Mouse (Mus musculus) hindbrain, embryonic 12.5 days (tissue): ENCODE results near the gene Rnf4. TPM values are rescaled to one million over a fixed set of nuclear protein-coding genes. Genes with fewer than 3 reads are reported as not detected.
A peak's percentile ranks its signal among the peaks of the same experiment; 100 is the strongest.

ENCODE experiments used
- ATAC-seq: fragments of 200-750 bp; cut with Nextera tagmentation; 2 replicates; pipeline ENCODE4 v1.8.0; 2017; ENCODE audit warnings: moderate TSS enrichment; ENCODE audit not compliant: low FRiP score
- H3K27ac ChIP-seq: fragments of 300-500 bp; sonication (generic); 2 replicates; pipeline ENCODE4 v1.5.1; 2016; ENCODE audit warnings: mild to moderate bottlenecking
- H3K27me3 ChIP-seq: fragments of 300-500 bp; sonication (generic); 2 replicates; pipeline ENCODE4 v1.6.1; 2016; ENCODE audit warnings: mild to moderate bottlenecking
- H3K36me3 ChIP-seq: fragments of 300-500 bp; sonication (generic); 2 replicates; pipeline ENCODE4 v1.6.1; 2016; ENCODE audit warnings: mild to moderate bottlenecking
- H3K4me1 ChIP-seq: fragments of 300-500 bp; sonication (generic); 2 replicates; pipeline ENCODE4 v1.6.1; 2016
- H3K4me2 ChIP-seq: fragments of 300-500 bp; sonication (generic); replicated peaks from 2 replicates; pipeline ENCODE4 v1.6.1; 2016; ENCODE audit warnings: mild to moderate bottlenecking
- H3K4me3 ChIP-seq: fragments of 300-500 bp; sonication (generic); 2 replicates; pipeline ENCODE4 v1.5.1; 2016; ENCODE audit warnings: mild to moderate bottlenecking
- H3K9ac ChIP-seq: fragments of 300-500 bp; sonication (generic); 2 replicates; pipeline ENCODE4 v1.6.1; 2016; ENCODE audit warnings: mild to moderate bottlenecking, moderate library complexity
- H3K9me3 ChIP-seq: fragments of 300-500 bp; sonication (generic); replicated peaks from 2 replicates; pipeline ENCODE4 v1.6.1; 2016; ENCODE audit warnings: mild to moderate bottlenecking
- WGBS: fragments of 180-500 bp; shearing (Covaris S2); methylation state at CpG from one replicate; pipeline ENCODE4 v1.1.7; 2016; 5-methylcytosine and 5-hydroxymethylcytosine counted together
- polyA plus RNA-seq: library from polyadenylated mRNA; unstranded; fragments of >200 nt; fragmentation: Nextera tagmentation; extraction: Ambion mirVana; gene quantifications from 2 replicates; pipeline ENCODE4 v1.2.1, GENCODE M21; 2016

Rnf4 gene
- polyA plus RNA-seq = 158 and 159 TPM in 2 replicates

DNA sequence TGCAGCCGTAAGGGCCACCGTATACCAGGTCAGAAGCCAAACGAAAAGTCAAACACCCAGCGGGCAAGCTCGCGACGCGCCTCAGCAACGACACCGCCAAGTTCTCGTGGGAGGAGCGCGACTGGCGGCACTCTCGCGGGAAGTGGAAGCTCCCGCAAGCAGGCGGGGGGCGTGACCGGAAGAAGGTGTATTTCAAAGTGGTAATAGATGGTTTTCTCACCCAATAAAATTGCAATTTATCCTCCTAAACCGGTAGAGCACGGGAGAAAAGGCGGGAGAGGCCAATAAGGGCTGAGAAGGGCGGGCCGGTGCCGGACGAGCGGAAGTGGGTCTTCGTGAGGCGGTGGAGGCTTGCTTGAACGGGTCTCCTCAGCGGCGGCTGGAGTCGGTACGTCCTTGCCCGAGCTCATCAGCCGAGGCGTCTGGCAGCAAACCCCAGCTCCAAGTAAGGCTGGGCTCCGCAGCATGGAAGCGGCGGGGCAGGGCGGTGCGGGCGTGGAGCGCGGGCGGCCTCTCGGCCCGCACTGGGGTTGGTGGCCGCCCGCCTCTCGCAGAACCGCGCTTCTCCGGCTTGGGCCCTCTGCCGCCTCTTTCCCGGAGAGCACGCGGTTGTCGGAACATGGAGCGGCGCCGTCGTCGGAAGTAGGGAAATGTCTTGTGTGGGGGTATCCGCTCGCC is at the start of gene Rnf4:
TSS of gene Rnf4 (plus strand) at position 193 of the 678 bp plus-strand sequence.
- peak within 1 kb of the TSS; percentile 85 for H3K4me2 ChIP-seq
- under 1% methylated on average over 66 of the region's 67 CpGs for WGBS
- no peaks in the 10 kb centered on the region for H3K36me3 ChIP-seq
- no peaks in the 10 kb centered on the region for H3K27me3 ChIP-seq
- peak within 1 kb of the TSS; percentile 96 for H3K9ac ChIP-seq
- peak; percentile 98 for ATAC-seq
- H3K4me3 ChIP-seq = peak within 1 kb of the TSS; percentile 97
- peak within 1 kb of the TSS; percentile 90 for H3K27ac ChIP-seq
- peaks cover 20% of the 10 kb centered on the region for H3K4me1 ChIP-seq
- H3K9me3 ChIP-seq = no peaks in the 10 kb centered on the region

DNA sequence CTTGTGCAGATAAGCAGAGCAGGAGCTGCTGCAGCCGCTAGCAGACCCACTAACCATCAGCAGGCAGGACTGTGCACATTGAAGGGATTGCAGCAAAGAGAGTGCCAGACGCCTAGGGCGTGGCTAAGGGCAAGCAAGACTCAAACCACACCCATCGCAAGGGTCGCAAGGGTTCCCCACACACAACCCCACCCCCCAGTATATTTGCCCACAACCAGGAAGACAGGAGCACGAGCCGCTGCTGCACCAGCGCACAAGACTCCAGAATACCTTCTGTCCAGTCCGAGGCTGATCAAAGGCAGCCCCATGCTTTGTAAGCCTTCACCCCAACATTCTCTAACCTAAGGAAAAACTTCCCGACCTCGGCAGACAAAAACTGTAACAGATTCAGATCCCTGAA is 49.6 kb upstream of the Rnf4 start:
- Histone ChIP-seq H3K4me1 (peaks cover 21% of the 10 kb centered on the region), H3K27me3 (peaks cover 61% of the 10 kb centered on the region), H3K4me2 (peak overlapping the region; percentile 95), H3K9ac (no peak overlapping the region), H3K36me3 (no peaks in the 10 kb centered on the region), H3K4me3 (peak overlapping the region; percentile 80), H3K27ac (no peak overlapping the region), H3K9me3 (no peaks in the 10 kb centered on the region)
- WGBS = 0% methylated on average over 11 of the region's 11 CpGs
- ATAC-seq = no peak

DNA sequence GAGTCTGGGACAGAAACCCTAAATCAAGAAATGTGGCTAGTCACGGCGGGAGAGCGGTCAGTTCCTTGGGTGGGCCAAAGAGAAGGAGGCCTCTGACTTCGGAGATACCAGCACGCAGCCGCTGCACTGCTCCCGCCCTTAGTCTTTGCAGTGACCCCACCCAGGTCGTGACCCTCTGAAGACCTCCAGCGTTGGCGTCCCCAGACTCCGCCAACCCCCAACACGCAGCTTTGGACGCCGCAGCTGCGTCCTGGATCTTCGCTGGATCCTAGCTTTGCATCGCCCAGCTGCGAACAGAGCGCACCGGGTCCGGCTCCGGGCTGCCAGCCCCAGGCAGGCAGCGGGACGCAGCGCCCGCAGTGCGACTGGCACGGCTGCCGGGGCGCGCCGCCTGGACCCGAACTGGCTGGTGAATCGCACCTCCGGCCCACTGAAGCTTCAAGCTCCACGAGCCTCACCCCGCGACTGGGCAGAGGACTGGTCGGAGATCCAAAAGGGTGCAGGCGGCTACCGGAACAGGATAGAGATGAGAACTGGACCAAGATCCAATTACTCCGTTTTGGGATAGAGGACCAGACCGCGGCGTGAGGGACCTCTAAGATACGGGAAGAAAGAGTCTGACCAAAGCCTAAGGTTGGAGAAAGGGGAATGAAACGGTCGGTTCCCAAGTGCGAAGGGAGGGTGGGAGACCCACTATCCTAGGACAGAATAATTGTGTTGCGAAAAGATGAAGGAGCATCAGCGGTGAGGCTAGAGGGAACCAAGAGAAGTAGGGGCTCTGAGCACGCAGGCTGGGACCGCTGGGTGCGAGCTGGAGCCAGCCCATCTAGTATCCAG is 48.9 kb upstream of the Rnf4 start:
- Histone ChIP-seq H3K9me3 (no peaks in the 10 kb centered on the region), H3K36me3 (no peaks in the 10 kb centered on the region), H3K27me3 (peaks cover 61% of the 10 kb centered on the region), H3K9ac (peak overlapping the region; percentile 72), H3K4me3 (peak overlapping the region; percentile 80), H3K27ac (no peak overlapping the region), H3K4me2 (peak overlapping the region; percentile 95), H3K4me1 (peaks cover 21% of the 10 kb centered on the region)
- WGBS = under 1% methylated on average over 54 of the region's 54 CpGs
- ATAC-seq = no peak; the same call in 1 of the 2 replicates

DNA sequence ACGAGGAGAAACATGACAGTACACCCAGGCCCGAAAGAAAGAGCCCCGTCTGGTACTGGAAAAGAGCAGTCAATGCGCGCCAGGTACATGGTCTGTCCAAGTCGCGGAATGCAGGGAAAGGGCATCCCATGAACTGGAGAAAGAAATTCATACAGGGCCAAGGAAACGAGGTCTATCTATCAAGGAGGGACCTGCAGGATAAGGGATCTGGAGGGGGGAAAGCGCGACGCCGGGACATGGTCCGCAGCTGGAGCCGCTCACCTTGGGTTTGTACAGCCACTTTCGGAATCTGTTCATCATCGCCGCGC is 48.3 kb upstream of the Rnf4 start:
- Histone ChIP-seq H3K4me3 (peak overlapping the region; percentile 80), H3K4me1 (peaks cover 21% of the 10 kb centered on the region), H3K36me3 (no peaks in the 10 kb centered on the region), H3K27me3 (peaks cover 61% of the 10 kb centered on the region), H3K4me2 (peak overlapping the region; percentile 95), H3K27ac (no peak overlapping the region), H3K9me3 (no peaks in the 10 kb centered on the region), H3K9ac (peak overlapping the region; percentile 72)
- WGBS = under 1% methylated on average over 18 of the region's 18 CpGs
- peak; percentile 24 for ATAC-seq

DNA sequence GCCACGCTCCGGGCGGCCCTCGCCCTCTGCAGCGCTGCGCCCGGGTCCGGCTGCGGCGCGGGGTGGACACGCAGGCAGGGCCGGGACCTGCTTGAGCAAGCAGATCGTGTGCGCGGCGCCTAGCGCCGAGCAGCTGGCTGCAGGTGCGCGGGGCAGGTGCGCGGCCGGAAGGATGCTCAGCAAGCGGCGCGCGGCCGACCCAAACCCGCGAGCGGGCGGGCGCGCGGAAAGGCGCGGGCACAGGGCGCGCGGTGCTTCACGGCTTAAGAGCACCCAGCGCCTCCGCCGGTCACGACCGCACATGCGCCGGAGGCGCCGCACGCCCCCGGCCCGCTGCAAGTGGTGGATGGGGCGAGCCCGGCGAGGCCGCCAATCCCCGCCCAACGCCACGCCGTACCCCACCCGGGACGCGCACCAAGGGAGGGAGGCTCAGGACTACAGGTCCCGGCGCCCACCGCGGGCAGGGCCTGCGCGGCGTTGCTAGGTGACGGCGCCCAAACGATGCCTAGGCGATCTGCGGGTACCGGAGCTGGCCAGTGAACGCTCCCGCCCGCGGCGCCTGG is 47.9 kb upstream of the Rnf4 start, which contains the start of the genes Zfyve28 and Cfap99:
TSS of gene Zfyve28 (minus strand) at position 296 of the 563 bp plus-strand sequence.
TSS of gene Cfap99 (plus strand) at position 447 of the 563 bp plus-strand sequence.
- Histone ChIP-seq H3K9me3 (no peaks in the 10 kb centered on the region), H3K4me1 (peaks cover 21% of the 10 kb centered on the region), H3K27me3 (peaks cover 61% of the 10 kb centered on the region), H3K27ac (no peak within 1 kb of the TSS), H3K9ac (peak within 1 kb of the TSS; percentile 72), H3K4me3 (peak within 1 kb of the TSS; percentile 80), H3K36me3 (no peaks in the 10 kb centered on the region), H3K4me2 (peak within 1 kb of the TSS; percentile 95)
- WGBS = under 1% methylated on average over 79 of the region's 83 CpGs
- ATAC-seq = peak; percentile 98

DNA sequence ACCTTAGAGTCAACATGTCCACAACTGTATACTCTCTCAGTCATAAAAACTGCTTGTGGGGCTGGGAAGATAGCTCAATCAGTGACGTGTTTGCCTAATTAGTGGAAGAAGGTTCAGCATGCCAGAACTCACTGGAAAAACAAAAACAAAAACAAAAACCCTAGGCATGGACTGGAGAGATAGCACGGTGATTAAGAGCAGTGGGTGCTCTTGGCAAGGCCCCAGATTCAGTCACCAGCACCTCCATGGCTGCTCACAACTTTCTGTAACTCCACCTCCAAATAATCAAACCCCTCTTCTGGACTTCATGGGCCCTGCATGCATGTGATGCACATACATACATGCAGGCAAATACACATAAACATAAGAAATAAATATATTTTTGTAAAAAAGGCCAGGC is 46.8 kb upstream of the Rnf4 start:
- H3K9ac ChIP-seq = no peak overlapping the region
- H3K27me3 ChIP-seq = peaks cover 58% of the 10 kb centered on the region

DNA sequence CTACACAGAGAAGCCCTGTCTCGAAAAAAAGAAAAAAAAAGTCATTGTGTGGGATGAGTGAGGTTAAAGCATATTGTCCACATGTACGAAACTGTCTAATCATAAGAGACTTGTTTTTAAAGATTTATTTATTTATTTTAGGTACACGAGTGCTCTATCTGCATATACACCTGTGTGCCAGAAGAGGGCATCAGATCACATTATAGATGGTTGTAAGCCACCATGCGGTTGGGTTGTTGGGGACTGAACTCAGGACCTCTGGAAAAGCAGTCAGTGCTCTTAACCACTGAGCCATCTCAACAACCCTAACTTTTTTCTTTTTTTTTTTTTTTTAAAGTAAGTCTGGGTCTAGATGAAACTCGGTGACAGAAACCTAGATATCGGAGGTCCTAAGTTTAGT is 42.7 kb upstream of the Rnf4 start:
- Histone ChIP-seq H3K9me3 (no peaks in the 10 kb centered on the region), H3K4me1 (peaks cover 6% of the 10 kb centered on the region), H3K27me3 (peaks cover 21% of the 10 kb centered on the region), H3K4me3 (no peak overlapping the region), H3K4me2 (no peak overlapping the region), H3K27ac (no peak overlapping the region), H3K9ac (no peak overlapping the region), H3K36me3 (no peaks in the 10 kb centered on the region)
- WGBS = 80% methylated on average over 6 of the region's 6 CpGs
- ATAC-seq = no peak

More for the DNA sequence above, 46.8 kb upstream of the Rnf4 start:
- no peak overlapping the region for H3K4me3 ChIP-seq
- no peaks in the 10 kb centered on the region for H3K36me3 ChIP-seq
- no peak for ATAC-seq
- 64% methylated on average over 2 of the region's 2 CpGs for WGBS
- H3K4me1 ChIP-seq = peaks cover 21% of the 10 kb centered on the region
- no peaks in the 10 kb centered on the region for H3K9me3 ChIP-seq
- no peak overlapping the region for H3K27ac ChIP-seq
- no peak overlapping the region; the same call in 1 of the 2 replicates for H3K4me2 ChIP-seq

DNA sequence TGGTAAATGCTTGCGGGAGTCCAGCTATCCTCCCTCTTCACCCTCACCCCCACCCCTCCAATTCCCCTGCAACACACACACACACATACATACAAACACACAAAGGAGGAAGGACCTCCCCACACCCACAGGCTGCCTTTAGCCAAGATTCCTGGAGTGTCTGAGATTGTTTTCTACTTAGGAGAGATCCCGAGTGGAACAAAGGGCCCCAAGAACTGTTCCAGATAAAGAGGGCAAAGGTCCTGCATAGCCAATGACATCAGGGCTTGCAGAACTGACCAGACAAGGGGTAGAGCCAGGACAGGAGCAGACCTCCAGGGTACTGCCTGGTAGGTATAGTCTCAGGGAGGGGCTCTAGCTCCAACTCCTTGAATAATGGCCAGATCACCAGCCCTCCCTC is 41.4 kb upstream of the Rnf4 start:
- Histone ChIP-seq H3K4me1 (no peaks in the 10 kb centered on the region), H3K27ac (no peak overlapping the region), H3K36me3 (no peaks in the 10 kb centered on the region), H3K9me3 (no peaks in the 10 kb centered on the region), H3K27me3 (peaks cover 9% of the 10 kb centered on the region), H3K4me3 (no peak overlapping the region), H3K4me2 (no peak overlapping the region), H3K9ac (no peak overlapping the region)
- no peak for ATAC-seq
- 33% methylated on average over 2 of the region's 2 CpGs for WGBS

DNA sequence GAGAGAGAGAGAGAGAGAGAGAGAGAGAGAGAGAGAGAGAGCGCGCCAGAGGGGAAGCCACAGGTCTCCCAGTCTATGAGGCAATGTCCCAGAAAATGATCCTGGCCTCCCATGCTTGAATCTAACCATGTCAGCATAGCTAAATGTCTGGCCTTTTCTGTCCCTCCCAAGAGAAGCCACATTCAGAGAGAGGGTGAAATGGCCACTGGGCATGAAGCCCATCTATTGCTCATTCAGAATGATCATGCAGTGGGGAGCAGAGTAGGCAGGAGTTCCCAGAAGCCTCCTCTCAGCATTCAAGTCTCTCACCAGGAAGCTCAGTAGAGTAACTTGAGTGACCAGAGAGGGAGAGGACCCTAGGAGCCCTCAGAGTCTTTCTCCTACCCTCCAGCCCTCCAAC is 40.9 kb upstream of the Rnf4 start:
- whole genome bisulfite sequencing = 100% methylated on average over 2 of the region's 2 CpGs
- peaks cover 5% of the 10 kb centered on the region for H3K27me3 ChIP-seq
- H3K4me3 ChIP-seq = no peak overlapping the region
- no peaks in the 10 kb centered on the region for H3K4me1 ChIP-seq
- no peaks in the 10 kb centered on the region for H3K36me3 ChIP-seq
- ATAC-seq = no peak
- no peak overlapping the region for H3K9ac ChIP-seq
- no peaks in the 10 kb centered on the region for H3K9me3 ChIP-seq
- H3K4me2 ChIP-seq = no peak overlapping the region
- no peak overlapping the region for H3K27ac ChIP-seq

DNA sequence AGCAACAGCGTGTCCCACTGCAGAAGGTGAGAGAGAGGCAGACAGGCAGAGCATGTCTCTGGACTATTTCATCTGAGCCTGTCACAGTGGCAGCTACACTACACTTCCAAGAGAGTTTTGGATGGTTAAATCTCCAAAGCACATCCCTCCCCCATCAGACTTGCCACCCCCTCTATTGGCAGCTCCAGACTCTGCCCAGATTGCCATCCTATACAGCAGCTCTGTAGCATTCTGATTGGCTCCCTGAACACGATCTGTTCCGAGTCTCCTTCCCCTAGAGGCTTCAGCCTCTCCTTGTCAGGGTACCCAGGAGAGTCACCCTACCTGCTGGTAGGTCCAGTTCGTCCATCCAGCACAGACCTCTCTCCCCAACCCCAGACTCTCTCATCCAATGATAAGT is 38.0 kb upstream of the Rnf4 start:
- Histone ChIP-seq H3K27ac (no peak overlapping the region), H3K4me3 (no peak overlapping the region), H3K9ac (no peak overlapping the region), H3K27me3 (no peaks in the 10 kb centered on the region), H3K4me2 (no peak overlapping the region), H3K4me1 (no peaks in the 10 kb centered on the region), H3K36me3 (no peaks in the 10 kb centered on the region), H3K9me3 (no peaks in the 10 kb centered on the region)
- WGBS = 63% methylated on average over 4 of the region's 4 CpGs
- no peak for ATAC-seq

DNA sequence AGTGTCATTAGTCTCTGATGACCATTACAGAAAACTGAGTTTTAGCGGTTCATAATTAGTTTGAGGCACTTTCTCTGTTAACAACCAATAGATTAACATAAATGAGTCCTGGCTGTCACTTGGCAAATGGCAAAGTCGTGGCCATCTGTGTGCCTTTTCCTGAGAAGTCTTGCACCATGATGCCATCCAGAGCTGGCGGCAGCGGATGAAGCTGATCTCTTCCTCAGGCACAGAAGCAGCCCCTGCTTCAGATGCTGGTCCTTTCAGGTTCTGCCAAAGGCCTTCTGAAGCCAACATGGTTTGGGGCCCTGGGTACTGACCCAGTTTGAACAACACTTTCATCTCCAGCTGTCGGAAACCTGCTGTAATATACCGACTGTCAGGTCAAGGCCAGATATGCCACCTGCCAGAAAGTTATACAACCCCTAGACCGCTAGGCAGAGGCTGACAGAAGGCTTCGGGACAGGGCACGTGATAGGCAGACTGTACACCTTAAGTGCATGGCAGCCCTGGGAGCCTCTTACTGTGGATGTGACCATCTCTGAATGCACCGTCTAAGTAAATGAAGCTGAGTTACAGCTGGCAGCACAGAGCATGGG is 37.1 kb upstream of the Rnf4 start:
- 88% methylated on average over 10 of the region's 10 CpGs for WGBS
- no peak for ATAC-seq

DNA sequence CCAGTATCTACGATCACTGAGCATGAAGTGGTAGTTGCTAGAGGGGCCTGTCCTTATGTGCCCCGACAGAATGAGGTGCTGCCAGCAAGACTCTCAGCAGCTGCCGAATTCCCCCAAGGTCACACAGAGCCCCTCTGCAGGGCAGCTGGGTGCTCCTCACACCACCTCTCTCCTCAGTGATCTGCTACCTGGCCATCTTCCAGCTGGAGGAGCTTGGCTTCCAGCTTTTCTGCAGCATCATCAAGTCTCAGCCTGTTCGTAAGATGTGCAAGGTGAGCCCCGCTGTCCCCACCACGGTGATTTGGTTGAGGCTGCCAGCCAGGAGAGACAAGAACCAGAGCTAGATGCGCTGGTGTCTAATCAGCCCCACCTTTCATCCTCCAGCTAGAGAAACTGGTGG is 33.7 kb upstream of the Rnf4 start:
- no peak for ATAC-seq
- H3K9ac ChIP-seq = no peak overlapping the region

More for the DNA sequence above, 37.1 kb upstream of the Rnf4 start:
- H3K36me3 ChIP-seq = no peaks in the 10 kb centered on the region
- no peaks in the 10 kb centered on the region for H3K4me1 ChIP-seq
- no peaks in the 10 kb centered on the region for H3K27me3 ChIP-seq
- H3K4me2 ChIP-seq = no peak overlapping the region
- no peak overlapping the region for H3K9ac ChIP-seq
- H3K27ac ChIP-seq = no peak overlapping the region
- H3K9me3 ChIP-seq = no peaks in the 10 kb centered on the region
- no peak overlapping the region for H3K4me3 ChIP-seq

More for the DNA sequence above, 33.7 kb upstream of the Rnf4 start:
- H3K27ac ChIP-seq = no peak overlapping the region
- no peaks in the 10 kb centered on the region for H3K27me3 ChIP-seq
- no peak overlapping the region for H3K4me3 ChIP-seq
- 83% methylated on average over 7 of the region's 7 CpGs for WGBS
- no peak overlapping the region for H3K4me2 ChIP-seq
- H3K36me3 ChIP-seq = no peaks in the 10 kb centered on the region
- H3K9me3 ChIP-seq = no peaks in the 10 kb centered on the region
- H3K4me1 ChIP-seq = no peaks in the 10 kb centered on the region
